Mouse (Mus musculus): ENCODE results near the gene Gm3415.

DNA sequence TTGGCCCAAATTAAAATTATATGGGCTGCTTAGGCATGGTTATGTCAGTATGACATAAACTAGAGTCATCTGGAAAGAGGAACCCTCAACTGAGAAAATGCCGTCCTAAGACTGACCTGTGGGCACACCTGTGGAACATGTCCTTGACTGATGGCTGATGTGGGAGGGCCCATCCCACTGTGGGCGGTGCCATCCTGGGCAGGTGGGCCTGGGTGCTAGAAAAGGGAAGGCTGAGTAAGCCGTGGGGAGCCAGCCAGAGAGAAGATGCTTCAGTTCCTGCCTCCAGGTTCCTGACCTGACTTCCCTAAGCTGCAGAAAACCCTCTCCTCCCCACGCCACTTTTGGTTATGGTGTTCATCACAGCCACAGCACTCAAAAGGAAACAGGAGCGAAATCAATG is 50.3 kb downstream of the Gm3415 start:
- TF ChIP-seq CTCF (conservative IDR thresholded peaks at IDR 0.05; ENCODE audit: insufficient read depth, insufficient read length, low read depth, low read length) (no peak), POLR2A (IDR thresholded peaks at IDR 0.05; ENCODE audit: low read depth, low read length) (no peak)
